Comparison of ENCODE assay signal across 11 mouse cellular contexts in genomic region chr5:118026343-118026742, GRCm38 (mm10). TPM values are rescaled to one million over a fixed set of nuclear protein-coding genes. Genes with fewer than 3 reads are reported as not detected.
A peak's percentile ranks its signal among the peaks of the same experiment; 100 is the strongest.
DNase-seq lines count a peak whose midpoint lies in the region; ATAC-seq and TF ChIP-seq lines count a peak whose summit lies in the region.
"Had no signal": no experiment of that assay in that cellular context is flagged by ENCODE, and none has a peak within 500 bp of the region (broad histone marks: within the 10 kb centered on the region; RNA-seq: fewer than 3 reads in every experiment).

No protein-coding gene starts in this region.

- TF ChIP-seq EP300 in heart, adult 2 months (IDR thresholded peaks at IDR 0.05; ENCODE audit: insufficient read depth, low read depth, low read length) = no peak

- 1% methylated on average over 13 of the region's 13 CpGs for WGBS in heart, embryonic 14.5 days
- 6% methylated on average over 13 of the region's 13 CpGs for WGBS in heart, adult 2 months
- WGBS in midbrain, embryonic 10.5 days = 3% methylated on average over 13 of the region's 13 CpGs
- WGBS in midbrain, postnatal 0 days = 5% methylated on average over 13 of the region's 13 CpGs
- 1% methylated on average over 13 of the region's 13 CpGs for WGBS in hindbrain, embryonic 14.5 days

- TF ChIP-seq POLR2A in heart, adult 2 months (IDR thresholded peaks at IDR 0.05; ENCODE audit: insufficient read depth, low read depth, low read length) = no peak

- no peak for DNase-seq in heart, adult 2 months
- no peak for DNase-seq in midbrain, embryonic 10.5 days (ENCODE audit: low spot score)
- DNase-seq in midbrain, postnatal 0 days (ENCODE audit: low spot score) = no peak
- no peak for DNase-seq in hindbrain, embryonic 14.5 days (ENCODE audit: low spot score)
- peak; percentile 33 for DNase-seq in neural tube, embryonic 10.5 days (ENCODE audit: extremely low spot score, low spot score)
- DNase-seq in kidney, adult 8-10 months = no peak
- no peak for DNase-seq in frontal cortex, postnatal 25 days (ENCODE audit: low spot score in 2 of 2)
- DNase-seq: gastrocnemius, adult 2 months; kidney, adult 11 months had no signal

- no peaks in the 10 kb centered on the region for H3K79me2 ChIP-seq in heart, adult 2 months (replicated peaks; ENCODE audit: control insufficient read depth, insufficient read depth, low read length)

- H3K27me3 ChIP-seq in heart, embryonic 14.5 days (ENCODE audit: control insufficient read depth, insufficient read depth, low read length) = peaks cover 51% of the 10 kb centered on the region
- peaks cover 12% of the 10 kb centered on the region for H3K27me3 ChIP-seq in heart, adult 2 months (ENCODE audit: control insufficient read depth, insufficient read depth, low read length)
- H3K27me3 ChIP-seq in midbrain, embryonic 10.5 days (ENCODE audit: low read depth, poor library complexity, severe bottlenecking) = peaks cover 66% of the 10 kb centered on the region
- peaks cover 33% of the 10 kb centered on the region for H3K27me3 ChIP-seq in midbrain, postnatal 0 days (ENCODE audit: insufficient read depth, low read length)
- peaks cover 57% of the 10 kb centered on the region for H3K27me3 ChIP-seq in hindbrain, embryonic 14.5 days (ENCODE audit: control insufficient read depth, insufficient read depth, low read length)

- H3K9me3 ChIP-seq in heart, embryonic 14.5 days (ENCODE audit: control insufficient read depth, low read length) = no peaks in the 10 kb centered on the region
- H3K9me3 ChIP-seq in midbrain, embryonic 10.5 days (replicated peaks) = no peaks in the 10 kb centered on the region
- H3K9me3 ChIP-seq in midbrain, postnatal 0 days (ENCODE audit: low read length) = no peaks in the 10 kb centered on the region
- no peaks in the 10 kb centered on the region for H3K9me3 ChIP-seq in hindbrain, embryonic 14.5 days (ENCODE audit: control insufficient read depth, low read length)

- no peak for ATAC-seq in heart, embryonic 14.5 days (ENCODE audit: insufficient number of reproducible peaks, insufficient read depth, low FRiP score, low read depth)
- ATAC-seq in midbrain, postnatal 0 days (ENCODE audit: low FRiP score) = no peak
- ATAC-seq in hindbrain, embryonic 14.5 days (ENCODE audit: low FRiP score) = no peak

- peak overlapping the region; percentile 38; the same call in 1 of the 2 replicates for H3K9ac ChIP-seq in heart, embryonic 14.5 days (ENCODE audit: low read length)
- no peak overlapping the region for H3K9ac ChIP-seq in heart, adult 2 months (ENCODE audit: low read depth, low read length)
- H3K9ac ChIP-seq in midbrain, postnatal 0 days (replicated peaks; ENCODE audit: low read length, poor library complexity, severe bottlenecking) = no peak overlapping the region
- no peak overlapping the region for H3K9ac ChIP-seq in hindbrain, embryonic 14.5 days

- intact Hi-C loops in heart, adult 2 months (cut with DNase I) = loop anchor here (5.0 kb wide), 1 partner anchor 41 kb away; no protein-coding TSS in a partner anchor

- no peak overlapping the region for H3K27ac ChIP-seq in heart, embryonic 14.5 days (replicated peaks in 1 of 2; ENCODE audit: control insufficient read depth in 1 of 2, insufficient read depth in 1 of 2, low read depth in 2 of 2, low read length in 2 of 2)
- no peak overlapping the region for H3K27ac ChIP-seq in heart, adult 2 months
- no peak overlapping the region for H3K27ac ChIP-seq in midbrain, embryonic 10.5 days (replicated peaks)
- H3K27ac ChIP-seq in midbrain, postnatal 0 days (ENCODE audit: low read depth, low read length) = no peak overlapping the region
- no peak overlapping the region for H3K27ac ChIP-seq in hindbrain, embryonic 14.5 days
- H3K27ac ChIP-seq: gastrocnemius, adult 2 months; macrophage had no signal

- peak overlapping the region; percentile 99 for H3K4me2 ChIP-seq in heart, embryonic 14.5 days (ENCODE audit: low read length)
- H3K4me2 ChIP-seq in midbrain, postnatal 0 days (ENCODE audit: low read depth, low read length, poor library complexity, severe bottlenecking) = no peak overlapping the region
- H3K4me2 ChIP-seq in hindbrain, embryonic 14.5 days (replicated peaks) = 0 out of 2 replicates have a peak overlapping the region, but pooled peaks have one; percentile 86

- H3K4me3 ChIP-seq in heart, embryonic 14.5 days (ENCODE audit: control insufficient read depth in 1 of 2, insufficient read depth in 1 of 2, low read depth in 1 of 2, low read length in 2 of 2) = peak overlapping the region in 1 of 2 experiments; percentile 76; a peak in 1 of 4 replicates
- no peak overlapping the region for H3K4me3 ChIP-seq in heart, adult 2 months
- peak overlapping the region; percentile 71; the same call in 1 of the 2 replicates for H3K4me3 ChIP-seq in midbrain, embryonic 10.5 days
- H3K4me3 ChIP-seq in midbrain, postnatal 0 days (ENCODE audit: low read depth, low read length) = no peak overlapping the region
- H3K4me3 ChIP-seq in hindbrain, embryonic 14.5 days (replicated peaks; ENCODE audit: low read length) = no peak overlapping the region
- H3K4me3 ChIP-seq: gastrocnemius, adult 2 months had no signal

- H3K4me1 ChIP-seq in heart, embryonic 14.5 days (ENCODE audit: control insufficient read depth in 2 of 2, insufficient read depth in 2 of 2, low read length in 2 of 2) = peaks cover 12 to 38% of the 10 kb centered on the region in 2 experiments; a peak in 3 of 4 replicates
- H3K4me1 ChIP-seq in heart, adult 2 months (ENCODE audit: control insufficient read depth, insufficient read depth, low read length) = peaks cover 4% of the 10 kb centered on the region
- H3K4me1 ChIP-seq in midbrain, embryonic 10.5 days = peaks cover 45% of the 10 kb centered on the region
- peaks cover 18% of the 10 kb centered on the region; the same call in 1 of the 2 replicates for H3K4me1 ChIP-seq in midbrain, postnatal 0 days (ENCODE audit: insufficient read depth, low read length)
- H3K4me1 ChIP-seq in hindbrain, embryonic 14.5 days (replicated peaks; ENCODE audit: control insufficient read depth, insufficient read depth, low read length) = peaks cover 28% of the 10 kb centered on the region

- no peak for TF ChIP-seq CTCF in heart, adult 2 months (IDR thresholded peaks at IDR 0.05)
- TF ChIP-seq CTCF in midbrain, postnatal 0 days (IDR thresholded peaks at IDR 0.05) = no peak

- no peaks in the 10 kb centered on the region for H3K36me3 ChIP-seq in heart, embryonic 14.5 days (ENCODE audit: control insufficient read depth, insufficient read depth, low read length)
- H3K36me3 ChIP-seq in heart, adult 2 months (ENCODE audit: control insufficient read depth, insufficient read depth, low read length) = no peaks in the 10 kb centered on the region
- no peaks in the 10 kb centered on the region for H3K36me3 ChIP-seq in midbrain, embryonic 10.5 days
- no peaks in the 10 kb centered on the region for H3K36me3 ChIP-seq in midbrain, postnatal 0 days (ENCODE audit: insufficient read depth, low read length)
- no peaks in the 10 kb centered on the region for H3K36me3 ChIP-seq in hindbrain, embryonic 14.5 days (replicated peaks; ENCODE audit: control insufficient read depth, insufficient read depth)

RNA-seq across cellular contexts. Expression of gene Tesc, which starts 1.2 kb away (rescaled TPM):
- polyA plus RNA-seq in heart, embryonic 14.5 days (2014; fragmentation: Nextera tagmentation; extraction: Ambion mirVana) = 14.5 and 16.3 TPM in 2 replicates
- total RNA-seq in heart, adult 2 months (2021) = 100 to 1,000 TPM; 200 to 231 TPM
- 125 and 164 TPM in 2 replicates for polyA plus RNA-seq in heart, adult 2 months (2012; rRNA removed)
- polyA plus RNA-seq in midbrain, embryonic 10.5 days (2016; fragmentation: Nextera tagmentation; extraction: Ambion mirVana) = 0.82 and 0.90 TPM in 2 replicates
- 3.6 and 4.7 TPM in 2 replicates for total RNA-seq in midbrain, postnatal 0 days (2014; rRNA removed)
- 5.5 and 8.2 TPM in 2 replicates for polyA plus RNA-seq in midbrain, postnatal 0 days (2015; fragmentation: Nextera tagmentation; extraction: Ambion mirVana)
- polyA plus RNA-seq in hindbrain, embryonic 14.5 days (2014; fragmentation: Nextera tagmentation; extraction: Ambion mirVana) = 4.3 and 4.9 TPM in 2 replicates
- polyA plus RNA-seq: macrophage had no signal

RNA-seq across cellular contexts. Expression of gene Fbxo21, which starts 49.8 kb away (rescaled TPM):
- polyA plus RNA-seq in heart, embryonic 14.5 days (2014; fragmentation: Nextera tagmentation; extraction: Ambion mirVana) = 53.8 and 54.0 TPM in 2 replicates
- 10 to 100 TPM; 34.1 to 37.8 TPM for total RNA-seq in heart, adult 2 months (2021)
- 33.6 and 38.5 TPM in 2 replicates for polyA plus RNA-seq in heart, adult 2 months (2012; rRNA removed)
- polyA plus RNA-seq in midbrain, embryonic 10.5 days (2016; fragmentation: Nextera tagmentation; extraction: Ambion mirVana) = 105 and 118 TPM in 2 replicates
- total RNA-seq in midbrain, postnatal 0 days (2014; rRNA removed) = 203 and 212 TPM in 2 replicates
- polyA plus RNA-seq in midbrain, postnatal 0 days (2015; fragmentation: Nextera tagmentation; extraction: Ambion mirVana) = 149 and 156 TPM in 2 replicates
- polyA plus RNA-seq in hindbrain, embryonic 14.5 days (2014; fragmentation: Nextera tagmentation; extraction: Ambion mirVana) = 142 and 156 TPM in 2 replicates
